Comparison of ENCODE assay signal across 10 mouse cellular contexts in the genomic region with DNA sequence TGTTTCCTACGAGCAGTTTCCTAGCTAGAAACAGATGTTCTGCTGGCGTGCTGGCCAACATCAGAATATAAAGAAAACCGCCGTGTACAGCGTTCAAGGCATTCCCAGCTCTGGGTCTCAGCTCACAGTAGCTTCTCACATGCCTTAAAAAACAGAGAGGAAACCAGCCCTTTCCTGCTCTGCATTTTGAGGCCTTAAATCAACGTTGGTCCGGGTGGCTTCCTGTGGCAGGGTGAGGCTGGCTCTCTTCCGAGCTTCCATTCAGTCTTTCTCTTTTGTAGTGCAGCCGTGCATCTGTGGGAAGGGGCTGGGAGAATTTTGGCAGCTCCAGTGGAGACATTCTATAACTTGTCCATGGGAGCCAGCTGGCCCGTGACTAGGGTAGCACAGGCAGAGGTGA.
DNase-seq lines count a peak whose midpoint lies in the region; ATAC-seq lines count a peak whose summit lies in the region.
"Had no signal": no experiment of that assay in that cellular context is flagged by ENCODE, and none has a peak within 500 bp of the region (broad histone marks: within the 10 kb centered on the region; RNA-seq: fewer than 3 reads in every experiment).

No protein-coding gene starts in this region.

- no peak overlapping the region for H3K4me3 ChIP-seq in kidney, embryonic 14.5 days (ENCODE audit: low read length)
- H3K4me3 ChIP-seq in hindbrain, embryonic 16.5 days (ENCODE audit: low read length), result no peak overlapping the region

- no peaks in the 10 kb centered on the region for H3K4me1 ChIP-seq in kidney, embryonic 14.5 days (ENCODE audit: control insufficient read depth, insufficient read depth, low read length)
- peaks cover 3% of the 10 kb centered on the region; the same call in 1 of the 2 replicates for H3K4me1 ChIP-seq in hindbrain, embryonic 16.5 days (ENCODE audit: control insufficient read depth, insufficient read depth, low read depth, low read length)

- WGBS in kidney, embryonic 14.5 days, result 59% methylated on average over 10 of the region's 10 CpGs
- WGBS in hindbrain, embryonic 16.5 days, result 50% methylated on average over 10 of the region's 10 CpGs

- no peak overlapping the region for H3K4me2 ChIP-seq in kidney, embryonic 14.5 days (replicated peaks; ENCODE audit: low read depth, low read length)
- H3K4me2 ChIP-seq in hindbrain, embryonic 16.5 days (ENCODE audit: low read length), result no peak overlapping the region

- no peaks in the 10 kb centered on the region for H3K36me3 ChIP-seq in kidney, embryonic 14.5 days (ENCODE audit: control insufficient read depth, insufficient read depth, low read length)
- H3K36me3 ChIP-seq in hindbrain, embryonic 16.5 days (ENCODE audit: control insufficient read depth, insufficient read depth, low read length), result no peaks in the 10 kb centered on the region

- H3K9ac ChIP-seq in kidney, embryonic 14.5 days (ENCODE audit: low read depth, low read length), result no peak overlapping the region
- no peak overlapping the region for H3K9ac ChIP-seq in hindbrain, embryonic 16.5 days (ENCODE audit: low read depth, low read length)

- no peaks in the 10 kb centered on the region for H3K9me3 ChIP-seq in kidney, embryonic 14.5 days (ENCODE audit: control insufficient read depth, low read length)
- no peaks in the 10 kb centered on the region for H3K9me3 ChIP-seq in hindbrain, embryonic 16.5 days (ENCODE audit: control insufficient read depth, low read length)

- DNase-seq in cerebellum, postnatal 10 days, result peak; percentile 15 to 33
- no peak for DNase-seq in cerebellum, adult 11 months
- DNase-seq in kidney, adult 18-20 months, result no peak
- peak; percentile 37 for DNase-seq in Muller cell, postnatal 12 days (ENCODE audit: inconsistent ontology term)
- no peak for DNase-seq in cerebellum, adult 18-20 months
- no peak for DNase-seq in adrenal gland, adult 18-20 months (ENCODE audit: low spot score in 2 of 2)
- DNase-seq: adrenal gland, postnatal 10 days; cerebellum, postnatal 14 days had no signal

- peak overlapping the region; percentile 59; the same call in 1 of the 2 replicates for H3K27ac ChIP-seq in kidney, embryonic 14.5 days (ENCODE audit: low read depth, low read length)
- peak overlapping the region; percentile 73 for H3K27ac ChIP-seq in hindbrain, embryonic 16.5 days (ENCODE audit: low read depth, low read length)

- no peaks in the 10 kb centered on the region for H3K27me3 ChIP-seq in kidney, embryonic 14.5 days (ENCODE audit: control insufficient read depth, insufficient read depth, low read length)
- H3K27me3 ChIP-seq in hindbrain, embryonic 16.5 days (replicated peaks; ENCODE audit: control insufficient read depth, insufficient read depth, low read length), result no peaks in the 10 kb centered on the region

- no peak for ATAC-seq in kidney, embryonic 14.5 days (ENCODE audit: low FRiP score, low TSS enrichment)
- ATAC-seq in hindbrain, embryonic 16.5 days, result peak; percentile 89

Comparison
In these comparisons a context has a peak if more than half of its experiments do, and no peak if none do; other contexts are left out.
1. DNase-seq: peak in cerebellum, postnatal 10 days (2 of 2) and Muller cell, postnatal 12 days (single experiment); none in cerebellum, adult 11 months (single experiment), kidney, adult 18-20 months (single experiment), cerebellum, adult 18-20 months (0 of 2) and adrenal gland, adult 18-20 months (0 of 2).